Mouse (Mus musculus): ENCODE measurements around the gene D230025D16Rik. TPM values are rescaled to one million over a fixed set of nuclear protein-coding genes. Genes with fewer than 3 reads are reported as not detected.
"Not testable (repeated sequence)": the region's sequence is repeated elsewhere in the genome, so short reads cannot be mapped to it uniquely, and the experiment has no call there.

D230025D16Rik gene
- polyA plus RNA-seq, 1 experiment from 2014 or later: 27.0 TPM

- Histone ChIP-seq H3K27me3 (ENCODE audit: insufficient read depth, poor library complexity, severe bottlenecking) (no peaks in the 10 kb centered on the region), H3K4me3 (no peak overlapping the region), H3K36me3 (peaks cover 38% of the 10 kb centered on the region), H3K27ac (no peak overlapping the region), H3K9me3 (no peaks in the 10 kb centered on the region), H3K4me1 (replicated peaks) (no peaks in the 10 kb centered on the region)
- DNase-seq (ENCODE audit: low spot score): no peak
- 82% methylated on average over 5 of the region's 5 CpGs for WGBS
Observed at GRCm38 (mm10) chr8:105217926-105218522, 6.9 kb upstream of the D230025D16Rik start.

GRCm38 (mm10) chr8:105223850-105224249 lies 1.1 kb upstream of the D230025D16Rik start:
- 84% methylated on average over 7 of the region's 7 CpGs for WGBS
- H3K4me3 ChIP-seq: 0 out of 2 replicates have a peak overlapping the region, but pooled peaks have one; percentile 97
- H3K27me3 ChIP-seq (ENCODE audit: insufficient read depth, poor library complexity, severe bottlenecking): no peaks in the 10 kb centered on the region
- no peaks in the 10 kb centered on the region for H3K9me3 ChIP-seq
- H3K4me1 ChIP-seq (replicated peaks): peaks cover 21% of the 10 kb centered on the region
- H3K36me3 ChIP-seq: no peaks in the 10 kb centered on the region
- DNase-seq (ENCODE audit: low spot score): no peak
- no peak overlapping the region for H3K27ac ChIP-seq

DNA sequence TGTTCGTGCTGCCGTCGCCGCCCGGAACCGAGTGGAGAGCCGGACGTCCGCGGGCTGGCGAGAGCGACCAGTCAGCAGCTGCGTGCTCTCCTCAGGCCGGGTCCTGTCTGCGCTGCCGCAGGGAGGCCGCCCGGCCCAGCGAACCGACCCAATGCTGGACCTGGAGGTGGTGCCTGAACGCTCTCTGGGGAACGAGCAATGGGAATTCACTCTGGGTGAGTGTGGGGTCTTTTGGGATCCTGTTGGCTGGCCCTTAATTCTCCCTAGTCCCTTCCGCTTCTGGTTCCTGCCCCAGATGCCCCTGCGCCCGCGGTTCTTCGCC lies 288 bp downstream of the D230025D16Rik start:
- Histone ChIP-seq H3K27ac (peak overlapping the region; percentile 91), H3K36me3 (no peaks in the 10 kb centered on the region), H3K27me3 (ENCODE audit: insufficient read depth, poor library complexity, severe bottlenecking) (no peaks in the 10 kb centered on the region), H3K9me3 (no peaks in the 10 kb centered on the region), H3K4me1 (replicated peaks) (peaks cover 21% of the 10 kb centered on the region), H3K4me3 (peak overlapping the region; percentile 97)
- 0% methylated on average over 27 of the region's 27 CpGs for WGBS
- DNase-seq (ENCODE audit: low spot score): no peak

GRCm38 (mm10) chr8:105225917-105226316 lies 972 bp downstream of the D230025D16Rik start:
- Histone ChIP-seq H3K36me3 (no peaks in the 10 kb centered on the region; the same call in 1 of the 2 replicates), H3K9me3 (no peaks in the 10 kb centered on the region), H3K4me1 (replicated peaks) (peaks cover 21% of the 10 kb centered on the region), H3K4me3 (peak overlapping the region; percentile 97), H3K27me3 (ENCODE audit: insufficient read depth, poor library complexity, severe bottlenecking) (no peaks in the 10 kb centered on the region), H3K27ac (peak overlapping the region; percentile 91; the same call in 1 of the 2 replicates)
- 33% methylated on average over 6 of the region's 6 CpGs for WGBS
- DNase-seq (ENCODE audit: low spot score): no peak

DNA sequence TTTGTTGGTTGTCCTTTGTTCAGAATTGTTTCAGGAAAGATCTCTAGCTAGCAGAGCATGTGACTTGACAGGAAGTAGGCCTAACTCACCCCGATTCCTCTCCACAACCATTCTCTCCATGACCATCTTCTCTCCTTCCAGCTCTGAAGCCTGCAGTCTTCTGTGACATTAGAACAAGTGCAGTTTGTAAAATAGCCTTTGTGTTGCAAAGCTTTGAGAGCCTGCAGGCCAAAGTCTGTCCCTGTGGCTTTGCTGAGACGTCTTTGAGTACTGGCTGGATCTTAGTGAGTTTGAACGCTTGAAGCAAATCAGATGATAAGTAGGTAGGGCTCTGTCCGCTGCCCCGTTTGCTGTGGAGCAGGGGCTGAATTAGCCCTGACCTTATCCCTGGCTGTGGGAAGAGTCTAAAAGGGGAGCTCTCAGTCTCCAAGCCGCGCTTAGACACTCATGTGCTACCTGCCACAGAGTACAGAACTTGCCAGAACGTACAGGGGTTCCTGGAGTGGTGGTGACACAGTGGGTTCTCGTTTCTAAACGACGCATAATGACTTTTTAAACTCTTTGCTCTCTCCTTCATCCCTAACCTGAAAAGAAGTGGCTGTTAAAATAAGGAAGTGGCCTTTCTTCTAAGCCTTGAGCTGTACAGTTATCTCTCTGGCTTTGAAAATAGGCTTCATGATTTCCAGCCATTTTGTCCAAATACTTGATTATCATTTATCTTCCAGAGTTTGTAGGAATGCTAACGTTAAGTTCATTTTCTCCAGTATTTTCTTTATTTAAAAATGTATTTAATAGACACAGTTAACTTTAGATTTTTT lies 6.8 kb downstream of the D230025D16Rik start:
- H3K36me3 ChIP-seq: peaks cover 31% of the 10 kb centered on the region
- H3K9me3 ChIP-seq: no peaks in the 10 kb centered on the region
- no peak overlapping the region for H3K27ac ChIP-seq
- H3K27me3 ChIP-seq (ENCODE audit: insufficient read depth, poor library complexity, severe bottlenecking): no peaks in the 10 kb centered on the region
- no peak for DNase-seq (ENCODE audit: low spot score)
- H3K4me3 ChIP-seq: no peak overlapping the region
- H3K4me1 ChIP-seq (replicated peaks): no peaks in the 10 kb centered on the region
- 88% methylated on average over 12 of the region's 12 CpGs for WGBS

DNA sequence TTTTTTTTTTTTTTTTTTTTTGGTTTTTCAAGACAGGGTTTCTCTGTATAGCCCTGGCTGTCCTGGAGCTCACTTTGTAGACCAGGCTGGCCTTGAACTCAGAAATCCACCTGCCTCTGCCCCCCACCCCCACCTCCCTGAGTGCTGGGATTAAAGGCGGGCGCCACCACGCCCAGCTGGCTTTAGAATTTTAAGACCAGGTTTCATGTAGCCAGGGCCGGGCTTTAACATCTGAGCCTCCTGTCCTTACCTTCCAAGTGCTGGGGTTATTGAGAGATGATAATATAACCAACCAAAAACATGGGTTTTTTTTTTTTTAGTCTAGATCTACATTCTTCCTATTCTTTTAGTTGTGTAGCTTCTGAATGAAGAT lies 7.4 kb downstream of the D230025D16Rik start:
- H3K4me3 ChIP-seq; DNase-seq (ENCODE audit: low spot score); H3K27me3 ChIP-seq (ENCODE audit: insufficient read depth, poor library complexity, severe bottlenecking); H3K9me3 ChIP-seq; H3K4me1 ChIP-seq (replicated peaks); H3K27ac ChIP-seq: not testable (repeated sequence)
- peaks cover 33% of the 10 kb centered on the region for H3K36me3 ChIP-seq
- WGBS: 93% methylated on average over 4 of the region's 4 CpGs

DNA sequence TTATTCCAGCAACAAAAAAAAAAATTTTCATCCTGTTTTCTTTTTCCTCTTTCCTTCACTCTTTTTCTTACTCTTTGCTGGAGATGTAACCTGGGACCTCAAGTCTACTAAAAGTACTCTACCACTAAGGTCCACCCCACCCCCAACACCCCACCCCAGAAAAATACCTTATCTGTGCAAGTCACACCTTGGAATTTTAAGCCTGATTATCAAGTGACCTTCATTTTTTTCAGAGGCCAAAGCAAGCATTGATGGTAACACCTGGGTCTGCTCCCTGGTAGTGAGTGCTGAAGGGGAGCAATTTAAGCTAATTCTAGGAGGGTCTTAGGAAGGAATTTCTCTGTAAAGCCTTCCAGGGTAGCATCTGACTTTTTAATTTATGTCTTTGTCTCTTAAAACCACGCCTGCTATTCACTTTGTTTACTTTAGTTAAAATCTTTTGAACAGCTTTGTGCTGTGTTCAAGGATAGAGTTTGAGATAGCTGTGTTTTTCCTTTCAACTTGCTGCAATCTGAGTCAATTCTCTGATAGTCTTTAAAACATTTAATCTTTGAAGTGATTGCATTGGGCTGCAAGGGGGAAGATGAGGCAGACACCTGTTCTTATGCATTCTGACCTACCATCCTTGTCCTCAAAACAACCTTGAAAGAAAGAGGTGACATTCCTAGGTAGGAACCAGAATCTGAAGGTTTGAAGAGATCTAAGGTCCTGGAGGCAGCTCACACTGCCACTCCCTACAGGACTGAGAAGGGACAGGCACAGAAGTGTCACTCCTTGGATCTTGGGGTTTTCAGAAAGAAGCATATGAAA lies 8.4 kb downstream of the D230025D16Rik start:
- DNase-seq (ENCODE audit: low spot score): no peak
- H3K27ac ChIP-seq: no peak overlapping the region
- H3K4me3 ChIP-seq: no peak overlapping the region
- H3K36me3 ChIP-seq: peaks cover 36% of the 10 kb centered on the region
- 78% methylated on average over 1 of the region's 1 CpGs for WGBS
- no peaks in the 10 kb centered on the region for H3K4me1 ChIP-seq (replicated peaks)
- no peaks in the 10 kb centered on the region for H3K27me3 ChIP-seq (ENCODE audit: insufficient read depth, poor library complexity, severe bottlenecking)
- no peaks in the 10 kb centered on the region for H3K9me3 ChIP-seq

- Histone ChIP-seq H3K4me3 (no peak overlapping the region), H3K36me3 (peaks cover 54% of the 10 kb centered on the region), H3K9me3 (no peaks in the 10 kb centered on the region), H3K27me3 (ENCODE audit: insufficient read depth, poor library complexity, severe bottlenecking) (no peaks in the 10 kb centered on the region), H3K27ac (no peak overlapping the region), H3K4me1 (replicated peaks) (no peaks in the 10 kb centered on the region)
- 80% methylated on average over 1 of the region's 1 CpGs for WGBS
- no peak for DNase-seq (ENCODE audit: low spot score)
Observed at GRCm38 (mm10) chr8:105235206-105235605, 10.3 kb downstream of the D230025D16Rik start.

GRCm38 (mm10) chr8:105237442-105238142 lies 12.6 kb downstream of the D230025D16Rik start:
- H3K4me1 ChIP-seq (replicated peaks): no peaks in the 10 kb centered on the region
- no peaks in the 10 kb centered on the region for H3K27me3 ChIP-seq (ENCODE audit: insufficient read depth, poor library complexity, severe bottlenecking)
- DNase-seq (ENCODE audit: low spot score): no peak
- H3K27ac ChIP-seq: no peak overlapping the region
- H3K4me3 ChIP-seq: no peak overlapping the region
- WGBS: 93% methylated on average over 14 of the region's 14 CpGs
- peaks cover 71% of the 10 kb centered on the region for H3K36me3 ChIP-seq
- no peaks in the 10 kb centered on the region for H3K9me3 ChIP-seq

DNA sequence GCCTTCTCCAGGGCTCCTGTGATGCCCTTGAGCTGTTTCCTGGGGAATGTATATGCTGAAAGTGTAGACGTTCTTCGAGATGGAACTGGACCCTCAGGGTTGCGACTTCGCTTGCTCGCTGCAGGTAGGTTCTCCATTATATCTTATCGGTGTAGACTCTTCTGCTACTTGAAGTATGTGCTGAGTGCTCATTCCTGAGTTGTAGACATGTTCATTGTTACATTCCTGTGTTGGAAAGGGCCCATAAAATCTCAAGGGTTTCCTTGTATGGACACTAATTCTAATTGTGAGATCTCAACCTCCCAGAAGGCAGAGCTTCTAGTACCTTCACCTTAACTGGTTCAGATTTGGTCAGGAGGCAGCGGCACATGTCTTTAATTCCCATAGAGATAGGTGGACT lies 16.1 kb downstream of the D230025D16Rik start:
- Histone ChIP-seq H3K4me1 (replicated peaks) (no peaks in the 10 kb centered on the region), H3K27me3 (ENCODE audit: insufficient read depth, poor library complexity, severe bottlenecking) (no peaks in the 10 kb centered on the region), H3K27ac (no peak overlapping the region), H3K4me3 (no peak overlapping the region), H3K36me3 (peaks cover 70% of the 10 kb centered on the region), H3K9me3 (no peaks in the 10 kb centered on the region)
- no peak for DNase-seq (ENCODE audit: low spot score)
- 96% methylated on average over 7 of the region's 7 CpGs for WGBS

DNA sequence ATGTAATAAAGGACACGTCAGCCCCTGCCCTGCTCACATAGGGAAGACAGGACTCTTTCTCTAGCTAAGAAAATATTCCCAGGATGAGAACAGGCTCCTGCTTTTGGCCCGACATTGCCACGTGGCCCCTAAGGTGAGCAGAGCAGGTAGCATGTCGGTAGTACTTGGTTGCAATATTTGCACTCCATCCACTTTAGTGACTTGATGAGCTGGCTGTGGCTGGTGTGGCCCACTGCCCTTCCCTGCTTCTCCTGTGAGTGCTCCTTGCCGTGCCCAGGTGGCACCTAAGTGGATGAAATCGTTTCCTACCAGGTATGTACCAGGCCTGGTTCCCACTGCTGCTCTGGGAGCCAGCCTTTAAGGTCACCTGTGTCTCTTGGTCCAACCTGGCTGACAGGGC lies 27.0 kb downstream of the D230025D16Rik start:
- peaks cover 21% of the 10 kb centered on the region for H3K4me1 ChIP-seq (replicated peaks)
- no peak overlapping the region for H3K4me3 ChIP-seq
- WGBS: 91% methylated on average over 6 of the region's 6 CpGs
- H3K36me3 ChIP-seq: peaks cover 64% of the 10 kb centered on the region
- H3K9me3 ChIP-seq: no peaks in the 10 kb centered on the region
- no peak overlapping the region for H3K27ac ChIP-seq
- H3K27me3 ChIP-seq (ENCODE audit: insufficient read depth, poor library complexity, severe bottlenecking): peaks cover 24% of the 10 kb centered on the region
- no peak for DNase-seq (ENCODE audit: low spot score)

- 87% methylated on average over 10 of the region's 10 CpGs for WGBS
- H3K36me3 ChIP-seq: peaks cover 54% of the 10 kb centered on the region
- DNase-seq (ENCODE audit: low spot score): no peak
Observed at GRCm38 (mm10) chr8:105252680-105253537, 28.0 kb downstream of the D230025D16Rik start.

More at GRCm38 (mm10) chr8:105252680-105253537, 28.0 kb downstream of the D230025D16Rik start:
- Histone ChIP-seq H3K4me3 (no peak overlapping the region), H3K9me3 (no peaks in the 10 kb centered on the region), H3K27ac (no peak overlapping the region), H3K27me3 (ENCODE audit: insufficient read depth, poor library complexity, severe bottlenecking) (peaks cover 33% of the 10 kb centered on the region), H3K4me1 (replicated peaks) (peaks cover 21% of the 10 kb centered on the region)

All from hindbrain, embryonic 10.5 days (tissue).